Mouse (Mus musculus) midbrain, embryonic 14.5 days (tissue): ENCODE data around the gene Pitpna. TPM values are rescaled to one million over a fixed set of nuclear protein-coding genes. Genes with fewer than 3 reads are reported as not detected.

ENCODE experiments used
- ATAC-seq: fragments of 200-750 bp; cut with Nextera tagmentation; 2 replicates; pipeline ENCODE4 v1.8.0; 2017; ENCODE audit warnings: moderate number of reproducible peaks, moderate library complexity; ENCODE audit not compliant: low FRiP score, low TSS enrichment
- DNase-seq: peaks from one replicate; pipeline ENCODE4 v3.0.0-alpha.2; 2015
- H3K27ac ChIP-seq: fragments of 300-500 bp; sonication (generic); replicated peaks from 2 replicates; pipeline ENCODE4 v1.5.1; 2014; ENCODE audit warnings: mild to moderate bottlenecking, low read depth, low read length, moderate library complexity
- H3K27me3 ChIP-seq: fragments of 300-500 bp; sonication (generic); 2 replicates; pipeline ENCODE4 v1.6.1; 2014; ENCODE audit warnings: low read length, control low read depth, mixed read lengths; ENCODE audit not compliant: control insufficient read depth, insufficient read depth
- H3K36me3 ChIP-seq: fragments of 300-500 bp; sonication (generic); 2 replicates; pipeline ENCODE4 v1.6.1; 2014; ENCODE audit warnings: low read length, control low read depth; ENCODE audit not compliant: control insufficient read depth, insufficient read depth
- H3K4me1 ChIP-seq: fragments of 300-500 bp; sonication (generic); 2 replicates; pipeline ENCODE4 v1.6.1; 2014; ENCODE audit warnings: mild to moderate bottlenecking, antibody characterized with exemption, low read length, control low read depth; ENCODE audit not compliant: control insufficient read depth, insufficient read depth
- H3K4me2 ChIP-seq: fragments of 300-500 bp; sonication (generic); 2 replicates; pipeline ENCODE4 v1.6.1; 2014; ENCODE audit warnings: mild to moderate bottlenecking, low read length, moderate library complexity
- H3K4me3 ChIP-seq: fragments of 300-500 bp; sonication (generic); replicated peaks from 2 replicates; pipeline ENCODE4 v1.5.1; 2014; ENCODE audit warnings: low read depth, low read length
- H3K9ac ChIP-seq: fragments of 300-500 bp; sonication (generic); replicated peaks from 2 replicates; pipeline ENCODE4 v1.6.1; 2014; ENCODE audit warnings: mild to moderate bottlenecking, low read length, moderate library complexity
- H3K9me3 ChIP-seq: fragments of 300-500 bp; sonication (generic); 2 replicates; pipeline ENCODE4 v1.6.1; 2016; ENCODE audit warnings: low read length, control low read depth, mixed read lengths; ENCODE audit not compliant: control insufficient read depth
- WGBS: fragments of 180-500 bp; shearing (Covaris S2); extraction: QIAGEN DNeasy Blood & Tissue Kit; methylation state at CpG from one replicate; pipeline ENCODE4 v1.1.7; 2014; 5-methylcytosine and 5-hydroxymethylcytosine counted together
- polyA plus RNA-seq: library from polyadenylated mRNA; unstranded; fragments of >200 nt; fragmentation: Nextera tagmentation; extraction: Ambion mirVana; gene quantifications from 2 replicates; pipeline ENCODE4 v1.2.1, GENCODE M21; 2014

Pitpna gene
- polyA plus RNA-seq, 1 experiment from 2014 or later, result 115 TPM

- DNase-seq (no peak), ATAC-seq (no peak)
- no peaks in the 10 kb centered on the region for H3K9me3 ChIP-seq
- H3K4me3 ChIP-seq, result no peak overlapping the region
- no peaks in the 10 kb centered on the region for H3K27me3 ChIP-seq
- WGBS, result 93% methylated on average over 12 of the region's 12 CpGs
- H3K36me3 ChIP-seq, result peaks cover 56% of the 10 kb centered on the region
- no peak overlapping the region for H3K27ac ChIP-seq
- H3K9ac ChIP-seq, result no peak overlapping the region
- H3K4me2 ChIP-seq, result no peak overlapping the region
- peaks cover 15% of the 10 kb centered on the region for H3K4me1 ChIP-seq
These were observed 18.9 kb upstream of the Pitpna start for GRCm38 (mm10) chr11:75568962-75569361.

DNA sequence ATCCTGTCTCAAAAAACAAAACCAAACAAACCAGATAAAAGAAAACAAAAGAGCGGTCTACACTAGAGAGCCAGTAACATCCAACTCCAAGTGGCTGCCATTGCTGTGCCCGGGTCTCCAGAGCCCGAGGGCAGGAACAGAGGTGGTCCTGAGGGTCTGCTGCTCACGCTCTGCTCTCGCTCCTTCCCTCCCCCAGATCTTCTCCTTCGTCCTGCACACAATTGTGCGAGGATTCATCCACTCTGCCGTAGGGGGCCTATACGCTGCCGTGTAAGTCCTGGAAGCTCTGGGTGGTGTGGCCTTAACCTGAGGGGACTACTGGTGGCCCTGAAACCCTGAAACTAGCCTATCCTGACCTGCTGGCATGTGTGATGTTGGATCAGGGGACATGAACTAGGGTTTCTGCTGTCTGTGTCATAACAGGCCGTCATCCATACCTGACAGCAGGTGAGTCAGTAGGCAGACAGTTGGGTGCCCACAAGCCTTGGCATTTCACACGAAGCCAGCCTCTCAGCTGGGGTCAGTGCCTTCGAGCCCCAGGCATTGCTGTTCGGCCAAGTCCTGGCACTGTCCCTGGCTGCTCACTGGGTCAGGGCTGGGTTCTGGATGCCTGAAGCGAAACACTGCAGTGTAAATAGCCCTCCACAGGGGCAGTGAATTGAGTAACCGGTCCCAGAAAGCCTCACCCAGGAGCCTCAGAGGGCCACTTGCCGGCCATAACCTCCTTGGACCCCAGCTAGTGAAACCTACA is 17.3 kb upstream of the Pitpna start:
- H3K9me3 ChIP-seq, result no peaks in the 10 kb centered on the region
- peaks cover 15% of the 10 kb centered on the region for H3K4me1 ChIP-seq
- no peak overlapping the region for H3K4me3 ChIP-seq
- peaks cover 46% of the 10 kb centered on the region for H3K36me3 ChIP-seq
- ATAC-seq, result no peak
- H3K27ac ChIP-seq, result no peak overlapping the region
- no peaks in the 10 kb centered on the region for H3K27me3 ChIP-seq
- 88% methylated on average over 17 of the region's 17 CpGs for WGBS
- H3K4me2 ChIP-seq, result no peak overlapping the region
- no peak for DNase-seq
- no peak overlapping the region for H3K9ac ChIP-seq

GRCm38 (mm10) chr11:75571126-75571990 is 16.5 kb upstream of the Pitpna start:
- Histone ChIP-seq H3K4me1 (peaks cover 15% of the 10 kb centered on the region), H3K27me3 (no peaks in the 10 kb centered on the region), H3K36me3 (peaks cover 39% of the 10 kb centered on the region), H3K9ac (no peak overlapping the region), H3K4me2 (no peak overlapping the region), H3K9me3 (no peaks in the 10 kb centered on the region), H3K27ac (0 out of 2 replicates have a peak overlapping the region, but pooled peaks have one; percentile 84), H3K4me3 (no peak overlapping the region)
- 69% methylated on average over 14 of the region's 14 CpGs for WGBS
- ATAC-seq (no peak), DNase-seq (no peak)

- Histone ChIP-seq H3K4me3 (no peak overlapping the region), H3K9me3 (no peaks in the 10 kb centered on the region), H3K4me2 (no peak overlapping the region), H3K27me3 (no peaks in the 10 kb centered on the region), H3K36me3 (peaks cover 30% of the 10 kb centered on the region), H3K4me1 (peaks cover 15% of the 10 kb centered on the region), H3K9ac (peak overlapping the region; percentile 36; the same call in 1 of the 2 replicates), H3K27ac (peak overlapping the region; percentile 84)
- peak; percentile 35 for DNase-seq
- ATAC-seq, result no peak
- 9% methylated on average over 10 of the region's 10 CpGs for WGBS
These were observed 15.6 kb upstream of the Pitpna start for GRCm38 (mm10) chr11:75572301-75572791.

DNA sequence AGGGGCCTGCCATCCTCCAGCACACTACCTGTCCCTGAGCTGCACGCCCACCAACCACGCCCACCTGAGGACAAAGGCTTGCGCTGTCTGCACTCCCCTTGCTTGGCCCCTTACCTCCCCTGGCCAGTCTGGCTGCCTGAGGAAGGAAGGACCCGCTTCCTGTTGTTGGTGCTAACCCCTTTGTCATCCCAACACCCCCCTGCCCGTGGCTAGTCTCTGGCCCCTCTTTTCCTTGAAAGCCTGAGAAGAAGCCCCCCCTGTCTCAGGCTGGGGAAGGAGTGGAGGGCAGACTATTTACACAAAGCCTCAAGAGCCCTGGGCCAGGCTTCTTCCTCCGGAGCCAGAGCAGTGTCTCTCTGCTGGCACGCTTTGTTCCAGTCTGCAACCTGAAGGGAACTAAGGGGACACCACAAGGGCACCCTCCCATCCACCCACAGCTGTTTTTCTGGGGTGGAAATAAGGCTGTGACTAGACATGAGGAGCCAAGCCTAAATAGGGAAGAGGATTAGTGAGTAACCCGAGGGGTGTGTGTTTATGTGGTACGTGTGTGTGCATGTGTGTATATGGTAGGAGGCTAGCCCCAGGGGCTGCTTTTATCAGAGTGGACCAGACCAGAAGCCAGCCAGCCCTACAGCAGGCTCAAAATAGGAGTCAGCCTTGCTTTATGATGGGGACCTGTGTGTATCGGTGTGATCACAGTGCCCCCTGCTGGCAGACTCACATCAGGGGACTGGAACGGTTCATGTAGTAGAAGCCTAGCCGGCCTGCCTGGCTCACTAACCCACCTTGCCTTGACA is 14.8 kb upstream of the Pitpna start:
- Histone ChIP-seq H3K27ac (peak overlapping the region; percentile 84), H3K9ac (peak overlapping the region; percentile 36; the same call in 1 of the 2 replicates), H3K4me2 (0 out of 2 replicates have a peak overlapping the region, but pooled peaks have one; percentile 23), H3K4me3 (no peak overlapping the region), H3K9me3 (no peaks in the 10 kb centered on the region), H3K36me3 (peaks cover 30% of the 10 kb centered on the region), H3K4me1 (peaks cover 15% of the 10 kb centered on the region), H3K27me3 (no peaks in the 10 kb centered on the region)
- ATAC-seq (peak; percentile 88), DNase-seq (peak; percentile 95)
- 2% methylated on average over 12 of the region's 12 CpGs for WGBS

- 85% methylated on average over 5 of the region's 5 CpGs for WGBS
- Histone ChIP-seq H3K4me2 (no peak overlapping the region), H3K4me3 (no peak overlapping the region), H3K27me3 (no peaks in the 10 kb centered on the region), H3K9me3 (no peaks in the 10 kb centered on the region), H3K9ac (no peak overlapping the region), H3K27ac (no peak overlapping the region), H3K36me3 (peaks cover 16% of the 10 kb centered on the region), H3K4me1 (peaks cover 15% of the 10 kb centered on the region)
- DNase-seq (no peak), ATAC-seq (no peak)
These were observed 13.3 kb upstream of the Pitpna start for GRCm38 (mm10) chr11:75574378-75575123.

- H3K27me3 ChIP-seq, result no peaks in the 10 kb centered on the region
- peaks cover 15% of the 10 kb centered on the region for H3K4me1 ChIP-seq
- ATAC-seq (no peak), DNase-seq (no peak)
- no peak overlapping the region for H3K4me2 ChIP-seq
- no peak overlapping the region for H3K4me3 ChIP-seq
- H3K9ac ChIP-seq, result no peak overlapping the region
- no peaks in the 10 kb centered on the region for H3K9me3 ChIP-seq
- H3K36me3 ChIP-seq, result peaks cover 5% of the 10 kb centered on the region
- no peak overlapping the region for H3K27ac ChIP-seq
- 84% methylated on average over 9 of the region's 9 CpGs for whole genome bisulfite sequencing
These were observed 12.3 kb upstream of the Pitpna start for GRCm38 (mm10) chr11:75575560-75576123.
